Mouse (Mus musculus) heart, embryonic 14.5 days (tissue): Measurements from ENCODE around the gene Clcn7. TPM values are rescaled to one million over a fixed set of nuclear protein-coding genes. Genes with fewer than 3 reads are reported as not detected.
"Not testable (repeated sequence)": the region's sequence is repeated elsewhere in the genome, so short reads cannot be mapped to it uniquely, and the experiment has no call there.

ENCODE experiments used
- ATAC-seq: fragments of 200-750 bp; cut with Nextera tagmentation; 2 replicates; pipeline ENCODE4 v1.8.0; 2017; ENCODE audit warnings: low read depth, moderate TSS enrichment; ENCODE audit not compliant: insufficient number of reproducible peaks, insufficient read depth, low FRiP score
- H3K27ac ChIP-seq, 2 experiments: fragments of 200-500 bp in 1 of 2; fragments of 300-500 bp in 1 of 2; sonication (generic) in 1 of 2; replicated peaks in 1 of 2; 2 replicates each; pipeline ENCODE4 v1.5.1; 2012 to 2014; ENCODE audit warnings: low read depth in 2 of 2, low read length in 2 of 2, control low read depth in 1 of 2, mild to moderate bottlenecking in 1 of 2, mixed read lengths in 1 of 2; ENCODE audit not compliant: control insufficient read depth in 1 of 2, insufficient read depth in 1 of 2
- H3K27me3 ChIP-seq: fragments of 300-500 bp; sonication (generic); 2 replicates; pipeline ENCODE4 v1.6.1; 2014; ENCODE audit warnings: mild to moderate bottlenecking, low read length, control low read depth; ENCODE audit not compliant: control insufficient read depth, insufficient read depth
- H3K36me3 ChIP-seq: fragments of 300-500 bp; sonication (generic); 2 replicates; pipeline ENCODE4 v1.6.1; 2014; ENCODE audit warnings: mild to moderate bottlenecking, control low read depth, low read length, mixed read lengths; ENCODE audit not compliant: control insufficient read depth, insufficient read depth
- H3K4me1 ChIP-seq, 2 experiments: fragments of 200-500 bp in 1 of 2; fragments of 300-500 bp in 1 of 2; sonication (generic) in 1 of 2; 2 replicates each; pipeline ENCODE4 v1.6.1; 2012 to 2014; ENCODE audit warnings: low read length in 2 of 2, control low read depth in 1 of 2, mixed read lengths in 1 of 2; ENCODE audit not compliant: control insufficient read depth in 2 of 2, insufficient read depth in 2 of 2
- H3K4me2 ChIP-seq: fragments of 300-500 bp; sonication (generic); 2 replicates; pipeline ENCODE4 v1.6.1; 2014; ENCODE audit warnings: mild to moderate bottlenecking, low read length
- H3K4me3 ChIP-seq, 2 experiments: fragments of 200-500 bp in 1 of 2; fragments of 300-500 bp in 1 of 2; sonication (generic) in 1 of 2; 2 replicates each; pipeline ENCODE4 v1.5.1; 2012 to 2014; ENCODE audit warnings: low read length in 2 of 2, mild to moderate bottlenecking in 2 of 2, control low read depth in 1 of 2, low read depth in 1 of 2, moderate library complexity in 1 of 2; ENCODE audit not compliant: control insufficient read depth in 1 of 2, insufficient read depth in 1 of 2
- H3K9ac ChIP-seq: fragments of 300-500 bp; sonication (generic); 2 replicates; pipeline ENCODE4 v1.6.1; 2014; ENCODE audit warnings: mild to moderate bottlenecking, low read length
- H3K9me3 ChIP-seq: fragments of 300-500 bp; sonication (generic); 2 replicates; pipeline ENCODE4 v1.6.1; 2016; ENCODE audit warnings: low read length, control low read depth; ENCODE audit not compliant: control insufficient read depth
- WGBS: fragments of 180-500 bp; shearing (Covaris S2); extraction: QIAGEN DNeasy Blood & Tissue Kit; methylation state at CpG from one replicate; pipeline ENCODE4 v1.1.7; 2014; 5-methylcytosine and 5-hydroxymethylcytosine counted together
- polyA plus RNA-seq: library from polyadenylated mRNA; unstranded; fragments of >200 nt; fragmentation: Nextera tagmentation; extraction: Ambion mirVana; gene quantifications from 2 replicates; pipeline ENCODE4 v1.2.1, GENCODE M21; 2014

The Clcn7 gene
- polyA plus RNA-seq, 1 experiment from 2014 or later = 16.4 TPM

DNA sequence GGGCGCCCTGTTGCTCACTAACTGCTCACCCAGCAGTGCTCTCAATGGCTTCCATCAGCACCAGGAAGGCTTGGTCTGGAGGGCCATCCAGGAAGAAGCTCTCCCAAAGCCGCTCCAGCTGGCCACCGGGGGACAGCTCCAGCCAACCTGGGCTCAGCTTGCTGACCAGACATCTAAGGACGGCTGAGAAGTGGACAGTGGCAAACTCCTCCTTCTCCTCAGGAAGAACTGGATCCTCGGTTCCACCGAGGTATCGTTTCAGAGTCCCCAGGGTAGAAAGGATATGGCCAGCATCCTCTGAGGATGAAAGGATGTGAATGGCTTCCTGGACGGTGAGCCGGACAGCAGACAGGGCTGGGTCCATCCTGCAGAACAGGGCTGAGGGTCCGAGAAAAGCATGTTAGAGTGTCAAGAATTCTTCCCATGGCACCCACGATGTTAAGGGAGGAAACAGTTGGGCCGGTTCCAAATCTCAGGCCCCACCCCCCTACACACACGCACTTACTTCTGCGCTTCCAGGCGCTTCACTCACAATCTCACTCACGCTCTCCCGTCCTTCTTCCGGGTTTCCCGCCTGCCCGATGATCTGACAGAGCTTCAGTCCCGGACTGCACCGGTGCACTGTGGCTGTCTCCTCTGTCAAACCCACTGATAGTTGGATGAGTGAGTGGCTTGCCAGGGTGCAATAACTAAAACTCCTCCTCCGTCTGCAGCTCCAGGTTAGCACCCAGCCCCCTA is 18.1 kb upstream of the Clcn7 start:
- Histone ChIP-seq H3K9ac (peak overlapping the region; percentile 84), H3K4me3 (peak overlapping the region; percentile 53 to 69), H3K27ac (peak overlapping the region; percentile 92 to 93), H3K27me3 (no peaks in the 10 kb centered on the region), H3K4me1 (peaks cover 11 to 18% of the 10 kb centered on the region in 2 experiments), H3K36me3 (peaks cover 23% of the 10 kb centered on the region), H3K9me3 (no peaks in the 10 kb centered on the region), H3K4me2 (peak overlapping the region; percentile 99)
- ATAC-seq = peak; percentile 33; the same call in 1 of the 2 replicates
- 10% methylated on average over 23 of the region's 23 CpGs for WGBS

- H3K4me2 ChIP-seq = peak within 1 kb of the TSS; percentile 99
- H3K27me3 ChIP-seq = no peaks in the 10 kb centered on the region
- H3K36me3 ChIP-seq = peaks cover 15% of the 10 kb centered on the region
- peak within 1 kb of the TSS; percentile 92 to 93 for H3K27ac ChIP-seq
- peak within 1 kb of the TSS; percentile 53 to 69 for H3K4me3 ChIP-seq
- 4% methylated on average over 40 of the region's 40 CpGs for WGBS
- ATAC-seq = peak; percentile 90
- no peaks in the 10 kb centered on the region for H3K9me3 ChIP-seq
- peak within 1 kb of the TSS; percentile 84 for H3K9ac ChIP-seq
- peaks cover 11 to 18% of the 10 kb centered on the region in 2 experiments for H3K4me1 ChIP-seq
Measured at GRCm38 (mm10) chr17:25115664-25116432, 17.3 kb upstream of the Clcn7 start, which contains the start of gene Telo2. TSS of gene Telo2 (minus strand) at chr17:25115967.

DNA sequence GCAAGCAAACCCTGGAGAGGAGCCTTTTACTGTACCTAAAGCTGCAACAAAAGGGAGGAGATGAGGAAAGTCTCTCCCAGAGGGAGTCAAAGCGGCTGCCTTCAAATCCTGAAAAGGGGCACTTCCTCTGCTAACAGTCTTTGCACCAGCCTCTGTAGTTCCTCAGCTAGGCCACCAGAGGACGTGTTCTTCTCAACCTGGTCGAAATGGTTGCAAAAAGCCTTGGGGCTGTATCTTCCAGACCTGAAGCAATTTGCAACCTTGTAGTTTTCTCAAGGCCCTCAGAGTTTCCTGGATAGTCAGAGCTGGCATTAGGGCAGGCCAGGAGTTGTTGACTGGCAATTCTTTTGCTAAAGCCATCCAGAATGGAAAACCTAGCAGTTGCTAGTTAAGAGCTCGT is 15.9 kb upstream of the Clcn7 start:
- no peak overlapping the region for H3K4me3 ChIP-seq
- H3K9ac ChIP-seq = no peak overlapping the region
- no peak overlapping the region for H3K27ac ChIP-seq
- no peak for ATAC-seq
- 38% methylated on average over 4 of the region's 4 CpGs for WGBS
- H3K9me3 ChIP-seq = no peaks in the 10 kb centered on the region
- no peak overlapping the region for H3K4me2 ChIP-seq
- peaks cover 8% of the 10 kb centered on the region; the same call in 1 of the 2 replicates for H3K36me3 ChIP-seq
- H3K4me1 ChIP-seq = peaks cover 11 to 12% of the 10 kb centered on the region in 2 experiments
- no peaks in the 10 kb centered on the region for H3K27me3 ChIP-seq

GRCm38 (mm10) chr17:25120406-25120805 is 12.8 kb upstream of the Clcn7 start, which contains the start of gene Ptx4:
TSS of gene Ptx4 (plus strand) at chr17:25120760.
- H3K9ac ChIP-seq = no peak within 1 kb of the TSS
- H3K9me3 ChIP-seq = no peaks in the 10 kb centered on the region
- no peak for ATAC-seq
- H3K4me2 ChIP-seq = no peak within 1 kb of the TSS
- H3K36me3 ChIP-seq = no peaks in the 10 kb centered on the region
- peaks cover 0 to 3% of the 10 kb centered on the region in 2 experiments; a peak in 2 of 4 replicates for H3K4me1 ChIP-seq
- no peak within 1 kb of the TSS for H3K4me3 ChIP-seq
- WGBS = 25% methylated on average over 3 of the region's 3 CpGs
- H3K27me3 ChIP-seq = no peaks in the 10 kb centered on the region
- no peak within 1 kb of the TSS for H3K27ac ChIP-seq

DNA sequence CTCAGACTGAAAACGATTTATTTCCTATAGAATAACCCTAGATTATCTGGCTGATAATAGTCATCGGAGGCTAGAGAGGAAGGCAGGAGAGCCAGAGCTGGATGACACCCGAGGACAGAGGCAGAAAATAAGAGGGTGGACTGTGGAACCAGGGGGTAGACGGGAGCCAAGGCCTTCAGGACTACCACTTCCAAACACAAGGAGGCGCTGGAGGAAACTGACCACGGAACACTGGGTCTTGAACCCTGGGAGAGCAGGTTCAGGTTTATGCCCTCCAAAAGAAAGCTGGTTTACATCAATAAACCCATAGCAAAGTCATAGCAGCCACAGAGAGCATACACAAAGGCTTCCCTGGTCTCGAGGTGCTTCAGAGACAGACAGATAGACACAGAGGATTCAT is 9.2 kb upstream of the Clcn7 start:
- Histone ChIP-seq H3K9me3 (no peaks in the 10 kb centered on the region), H3K27ac (no peak overlapping the region), H3K4me1 (no peaks in the 10 kb centered on the region), H3K36me3 (no peaks in the 10 kb centered on the region), H3K4me2 (no peak overlapping the region), H3K9ac (no peak overlapping the region), H3K27me3 (no peaks in the 10 kb centered on the region), H3K4me3 (no peak overlapping the region)
- ATAC-seq = no peak
- WGBS = 35% methylated on average over 7 of the region's 7 CpGs

GRCm38 (mm10) chr17:25125442-25126060 is 7.6 kb upstream of the Clcn7 start:
- 60% methylated on average over 3 of the region's 3 CpGs for whole genome bisulfite sequencing
- H3K4me1 ChIP-seq, H3K4me2 ChIP-seq, H3K9ac ChIP-seq, H3K27me3 ChIP-seq, H3K9me3 ChIP-seq, H3K4me3 ChIP-seq, ATAC-seq, H3K27ac ChIP-seq, H3K36me3 ChIP-seq: not testable (repeated sequence)

- no peak overlapping the region for H3K9ac ChIP-seq
- H3K27me3 ChIP-seq = no peaks in the 10 kb centered on the region
- peak; percentile 66 for ATAC-seq
- H3K4me1 ChIP-seq = no peaks in the 10 kb centered on the region
- WGBS = 10% methylated on average over 8 of the region's 8 CpGs
- H3K4me3 ChIP-seq = no peak overlapping the region
- H3K4me2 ChIP-seq = peak overlapping the region; percentile 4; the same call in 1 of the 2 replicates
- no peaks in the 10 kb centered on the region for H3K9me3 ChIP-seq
- H3K27ac ChIP-seq = no peak overlapping the region
- no peaks in the 10 kb centered on the region for H3K36me3 ChIP-seq
Measured at GRCm38 (mm10) chr17:25127079-25127478, 6.1 kb upstream of the Clcn7 start.
